Mouse (Mus musculus) lung, postnatal 0 days (tissue): Measurements from ENCODE around the gene Tie1. TPM values are rescaled to one million over a fixed set of nuclear protein-coding genes. Genes with fewer than 3 reads are reported as not detected.
"Not testable (repeated sequence)": the region's sequence is repeated elsewhere in the genome, so short reads cannot be mapped to it uniquely, and the experiment has no call there.

Experiments used
- ATAC-seq: fragments of 200-750 bp; cut with Nextera tagmentation; 2 replicates; pipeline ENCODE4 v1.8.0; 2017; ENCODE audit warnings: moderate library complexity
- DNase-seq: peaks from one replicate; pipeline ENCODE4 v3.0.0-alpha.2; 2016; ENCODE audit warnings: low spot score
- H3K27ac ChIP-seq: fragments of 300-500 bp; sonication (generic); 2 replicates; pipeline ENCODE4 v1.5.1; 2014; ENCODE audit warnings: antibody characterized with exemption, mild to moderate bottlenecking, low read length, mixed read lengths
- H3K27me3 ChIP-seq: fragments of 300-500 bp; sonication (generic); replicated peaks from 2 replicates; pipeline ENCODE4 v1.6.1; 2014; ENCODE audit warnings: low read length, mixed read lengths; ENCODE audit not compliant: insufficient read depth
- H3K36me3 ChIP-seq: fragments of 300-500 bp; sonication (generic); 2 replicates; pipeline ENCODE4 v1.6.1; 2014; ENCODE audit warnings: low read length, mixed read lengths; ENCODE audit not compliant: insufficient read depth
- H3K4me1 ChIP-seq: fragments of 300-500 bp; sonication (generic); 2 replicates; pipeline ENCODE4 v1.6.1; 2014; ENCODE audit warnings: antibody characterized with exemption, low read depth, low read length, mixed read lengths; ENCODE audit not compliant: insufficient read depth
- H3K4me2 ChIP-seq: fragments of 300-500 bp; sonication (generic); replicated peaks from 2 replicates; pipeline ENCODE4 v1.6.1; 2014; ENCODE audit warnings: low read depth, mild to moderate bottlenecking, low read length, moderate library complexity, mixed read lengths
- H3K4me3 ChIP-seq: fragments of 300-500 bp; sonication (generic); 2 replicates; pipeline ENCODE4 v1.5.1; 2014; ENCODE audit warnings: low read depth, low read length
- H3K9ac ChIP-seq: fragments of 300-500 bp; sonication (generic); replicated peaks from 2 replicates; pipeline ENCODE4 v1.6.1; 2014; ENCODE audit warnings: low read depth, mild to moderate bottlenecking
- H3K9me3 ChIP-seq: fragments of 300-500 bp; sonication (generic); 2 replicates; pipeline ENCODE4 v1.6.1; 2016; ENCODE audit warnings: low read length, mixed read lengths
- CTCF ChIP-seq: IDR thresholded peaks from 2 replicates; pipeline ENCODE4 v1.5.1; 2016; ENCODE audit warnings: antibody characterized with exemption, mild to moderate bottlenecking
- EP300 ChIP-seq: IDR thresholded peaks from 2 replicates; pipeline ENCODE4 v1.6.1; 2016; ENCODE audit warnings: antibody characterized with exemption, mild to moderate bottlenecking, control low read depth
- WGBS: fragments of 180-500 bp; shearing (Covaris S2); extraction: QIAGEN DNeasy Blood & Tissue Kit; methylation state at CpG from one replicate; pipeline ENCODE4 v1.1.7; 2014; 5-methylcytosine and 5-hydroxymethylcytosine counted together
- polyA plus RNA-seq: library from polyadenylated mRNA; unstranded; fragments of >200 nt; fragmentation: Nextera tagmentation; extraction: Ambion mirVana; gene quantifications from 2 replicates; pipeline ENCODE4 v1.2.1, GENCODE M21; 2015

Gene Tie1
- polyA plus RNA-seq, 1 experiment from 2014 or later, result 108 TPM

- H3K4me3 ChIP-seq, result no peak overlapping the region
- no peaks in the 10 kb centered on the region for H3K27me3 ChIP-seq
- H3K27ac ChIP-seq, result no peak overlapping the region
- H3K36me3 ChIP-seq, result no peaks in the 10 kb centered on the region
- no peak overlapping the region for H3K4me2 ChIP-seq
- 40% methylated on average over 16 of the region's 16 CpGs for WGBS
- no peak overlapping the region for H3K9ac ChIP-seq
- DNase-seq (no peak), ATAC-seq (no peak)
- no peaks in the 10 kb centered on the region for H3K9me3 ChIP-seq
- TF ChIP-seq CTCF (no peak), EP300 (no peak)
- peaks cover 6% of the 10 kb centered on the region; the same call in 1 of the 2 replicates for H3K4me1 ChIP-seq
Measured at GRCm38 (mm10) chr4:118517497-118518146, 27.8 kb upstream of the Tie1 start.

- no peak overlapping the region for H3K4me3 ChIP-seq
- DNase-seq, result no peak
- 0 out of 2 replicates have a peak, but pooled peaks have one; percentile 11 for ATAC-seq
- H3K27ac ChIP-seq, result no peak overlapping the region
- peaks cover 6% of the 10 kb centered on the region; the same call in 1 of the 2 replicates for H3K4me1 ChIP-seq
- TF ChIP-seq CTCF (peak; percentile 44), EP300 (no peak)
- H3K4me2 ChIP-seq, result no peak overlapping the region
- no peak overlapping the region for H3K9ac ChIP-seq
- H3K36me3 ChIP-seq, result no peaks in the 10 kb centered on the region
- 14% methylated on average over 20 of the region's 20 CpGs for WGBS
- no peaks in the 10 kb centered on the region for H3K9me3 ChIP-seq
- no peaks in the 10 kb centered on the region for H3K27me3 ChIP-seq
Measured at GRCm38 (mm10) chr4:118516699-118517496, 27.0 kb upstream of the Tie1 start.

- DNase-seq (peak; percentile 30), ATAC-seq (no peak)
- no peaks in the 10 kb centered on the region for H3K36me3 ChIP-seq
- no peak overlapping the region for H3K4me3 ChIP-seq
- TF ChIP-seq CTCF (no peak), EP300 (no peak)
- H3K4me2 ChIP-seq, result no peak overlapping the region
- H3K9me3 ChIP-seq, result no peaks in the 10 kb centered on the region
- H3K27me3 ChIP-seq, result no peaks in the 10 kb centered on the region
- no peaks in the 10 kb centered on the region; the same call in 1 of the 2 replicates for H3K4me1 ChIP-seq
- 13% methylated on average over 6 of the region's 6 CpGs for whole genome bisulfite sequencing
- peak overlapping the region; percentile 21; the same call in 1 of the 2 replicates for H3K27ac ChIP-seq
- no peak overlapping the region for H3K9ac ChIP-seq
Measured at GRCm38 (mm10) chr4:118509050-118509449, 19.2 kb upstream of the Tie1 start.

- not testable (repeated sequence) for H3K36me3 ChIP-seq, H3K4me1 ChIP-seq, ATAC-seq, H3K9me3 ChIP-seq, H3K27ac ChIP-seq, H3K4me3 ChIP-seq, DNase-seq, H3K9ac ChIP-seq, H3K4me2 ChIP-seq, H3K27me3 ChIP-seq
- WGBS, result 73% methylated on average over 1 of the region's 1 CpGs
Measured at GRCm38 (mm10) chr4:118507171-118507570, 17.3 kb upstream of the Tie1 start.

GRCm38 (mm10) chr4:118505551-118505950 is 15.7 kb upstream of the Tie1 start:
- H3K9me3 ChIP-seq, result no peaks in the 10 kb centered on the region
- H3K36me3 ChIP-seq, result no peaks in the 10 kb centered on the region
- H3K4me3 ChIP-seq, result no peak overlapping the region
- no peaks in the 10 kb centered on the region; the same call in 1 of the 2 replicates for H3K4me1 ChIP-seq
- no peak overlapping the region for H3K9ac ChIP-seq
- 24% methylated on average over 3 of the region's 3 CpGs for whole genome bisulfite sequencing
- H3K4me2 ChIP-seq, result no peak overlapping the region
- no peaks in the 10 kb centered on the region for H3K27me3 ChIP-seq
- H3K27ac ChIP-seq, result no peak overlapping the region
- TF ChIP-seq CTCF (no peak), EP300 (no peak)
- peak; percentile 32 for ATAC-seq
- DNase-seq, result peak; percentile 60

- DNase-seq (no peak), ATAC-seq (peak; percentile 60; the same call in 1 of the 2 replicates)
- Histone ChIP-seq H3K27ac (no peak overlapping the region), H3K4me3 (no peak overlapping the region), H3K4me2 (no peak overlapping the region), H3K36me3 (no peaks in the 10 kb centered on the region), H3K9ac (no peak overlapping the region), H3K9me3 (no peaks in the 10 kb centered on the region), H3K27me3 (no peaks in the 10 kb centered on the region), H3K4me1 (no peaks in the 10 kb centered on the region)
- WGBS, result 61% methylated on average over 9 of the region's 9 CpGs
- TF ChIP-seq EP300, result no peak
Measured at GRCm38 (mm10) chr4:118500792-118501191, 10.9 kb upstream of the Tie1 start.
